Mouse (Mus musculus) lung, postnatal 25 days (tissue): ENCODE results near the gene Asphd1.
"Not testable (repeated sequence)": the region's sequence is repeated elsewhere in the genome, so short reads cannot be mapped to it uniquely, and the experiment has no call there.

Experiments used
- DNase-seq: peaks from one replicate; pipeline ENCODE4 v3.0.0; 2022; ENCODE audit warnings: low spot score

Asphd1 gene

DNA sequence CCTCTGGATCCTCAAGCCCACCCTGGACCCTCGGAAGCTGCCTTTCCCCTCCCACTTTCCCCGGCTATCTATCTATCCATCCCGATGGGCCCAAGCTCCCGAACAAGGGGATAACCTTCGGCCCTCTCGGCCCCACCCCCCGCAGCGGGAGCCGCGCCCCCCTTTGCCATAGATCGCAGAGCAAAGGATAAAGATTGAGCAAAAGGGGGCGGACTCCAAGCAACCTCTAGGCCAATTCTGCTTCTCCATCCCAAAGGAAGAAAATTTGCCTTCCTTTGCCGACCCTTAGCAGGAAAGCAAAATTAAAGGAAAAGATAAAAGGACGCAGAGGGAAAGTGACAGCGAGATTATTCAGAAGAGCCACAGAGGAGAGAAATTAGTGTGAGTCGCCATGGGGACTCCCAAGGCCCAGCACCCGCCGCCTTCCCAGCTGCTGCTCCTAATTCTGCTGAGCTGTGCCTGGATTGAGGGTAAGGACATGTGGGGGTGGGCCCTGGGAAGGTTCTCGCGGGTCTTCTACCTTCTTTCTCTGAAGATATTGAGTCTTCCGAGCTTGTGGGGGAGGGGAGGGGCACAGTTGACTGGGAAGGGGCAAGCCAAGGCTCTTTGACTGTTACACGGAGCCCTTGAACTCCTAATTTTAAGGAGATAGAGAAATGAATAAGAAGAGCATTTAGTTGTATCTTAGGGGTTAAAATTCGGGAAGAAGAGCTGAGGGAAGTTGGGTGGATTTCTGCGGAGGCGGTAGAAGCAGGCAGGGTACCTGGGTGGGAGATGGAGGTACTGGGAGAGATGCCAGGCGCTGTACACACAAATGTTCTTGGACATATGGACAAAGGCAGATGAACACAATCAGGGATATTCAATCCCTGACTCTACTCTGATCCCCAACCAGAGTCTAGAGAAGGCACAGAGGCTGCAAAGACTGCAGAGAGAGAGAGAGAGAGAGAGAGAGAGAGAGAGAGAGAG, 1.5 kb upstream of the Asphd1 start:
- no peak for DNase-seq

DNA sequence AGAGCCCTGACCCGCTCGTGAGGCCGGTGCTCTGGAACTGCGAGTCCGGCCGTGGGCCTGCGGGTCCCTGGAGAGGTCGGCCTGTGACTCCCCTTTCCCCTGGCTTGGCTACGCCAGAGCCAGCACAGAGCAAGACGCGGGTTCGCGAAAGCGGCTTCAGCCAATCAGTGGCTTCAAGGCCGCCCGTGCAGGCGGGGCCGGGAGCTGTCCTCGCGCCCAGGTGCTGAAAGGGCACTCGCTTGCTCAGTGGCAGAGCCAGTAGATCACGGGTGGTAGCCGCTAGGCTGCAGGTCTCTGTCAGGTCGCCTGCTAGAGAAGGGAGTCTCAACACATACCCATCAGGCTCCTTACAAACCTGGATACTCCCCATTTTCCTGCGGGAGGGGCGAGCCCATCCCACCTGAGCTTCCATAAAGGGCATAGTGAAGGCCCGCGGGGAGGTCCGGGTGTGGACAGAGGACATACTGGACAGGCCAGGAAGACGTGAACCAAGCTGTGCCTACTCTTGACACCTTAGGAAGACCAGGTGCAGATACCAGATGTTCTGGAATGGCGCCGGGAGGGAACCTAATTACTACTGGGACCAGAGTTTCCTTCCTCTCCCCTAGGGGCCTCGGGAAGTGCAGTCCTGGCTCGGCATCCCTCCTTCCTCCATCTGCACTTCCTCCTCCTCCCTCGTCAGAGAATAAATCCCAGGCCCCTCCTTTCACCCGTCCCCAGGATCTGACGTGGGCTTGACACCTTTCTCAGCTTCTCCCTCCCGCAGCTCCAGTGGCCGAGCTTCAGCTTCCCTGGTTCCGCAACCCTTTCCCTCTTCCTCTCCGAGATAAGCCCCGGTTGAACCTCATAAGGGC, 638 bp upstream of the Asphd1 start, which contains the start of gene Sez6l2:
TSS of gene Sez6l2 (plus strand) at position 771 of the 854 bp plus-strand sequence.
- DNase-seq = peak; percentile 83

DNA sequence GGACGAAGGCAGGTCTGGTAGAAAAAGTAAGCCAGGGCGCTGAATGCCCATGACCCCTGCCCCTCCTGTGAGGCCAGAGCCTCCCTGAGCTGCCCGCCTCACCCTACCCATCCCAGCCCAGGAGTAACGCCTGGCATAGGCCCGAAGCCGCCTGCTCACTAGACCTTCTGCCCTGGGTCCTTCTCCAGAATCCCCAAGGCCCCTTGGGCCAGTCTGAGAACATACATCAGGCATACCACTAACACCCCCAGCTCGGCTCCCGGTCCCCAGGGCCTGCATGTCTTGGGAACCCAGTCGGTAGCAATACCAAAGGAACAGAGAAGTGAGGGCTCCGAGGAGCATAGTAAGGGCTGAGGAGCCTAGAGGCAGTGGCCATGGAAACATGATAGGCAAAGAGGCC, 756 bp downstream of the Asphd1 start:
- no peak for DNase-seq

DNA sequence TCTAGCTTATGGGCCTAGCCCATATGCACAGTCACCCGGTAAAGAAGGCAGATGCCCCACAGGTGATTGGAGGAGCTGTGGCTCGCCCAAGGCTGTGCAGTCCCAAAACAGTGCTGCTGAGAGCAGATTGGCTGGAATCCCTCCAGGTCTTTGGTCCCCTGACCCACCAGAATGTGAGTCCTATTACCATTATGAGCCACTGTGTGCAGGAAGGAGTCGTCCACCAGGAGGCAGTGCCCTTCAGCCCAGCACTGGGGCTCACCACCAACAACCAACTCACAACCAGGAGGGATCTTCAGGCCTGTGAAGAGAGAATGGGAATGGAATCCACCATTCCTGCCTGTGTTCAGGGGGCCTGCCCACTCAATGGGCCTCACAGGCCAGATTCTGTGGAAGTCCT, 2.9 kb downstream of the Asphd1 start:
- DNase-seq = no peak

DNA sequence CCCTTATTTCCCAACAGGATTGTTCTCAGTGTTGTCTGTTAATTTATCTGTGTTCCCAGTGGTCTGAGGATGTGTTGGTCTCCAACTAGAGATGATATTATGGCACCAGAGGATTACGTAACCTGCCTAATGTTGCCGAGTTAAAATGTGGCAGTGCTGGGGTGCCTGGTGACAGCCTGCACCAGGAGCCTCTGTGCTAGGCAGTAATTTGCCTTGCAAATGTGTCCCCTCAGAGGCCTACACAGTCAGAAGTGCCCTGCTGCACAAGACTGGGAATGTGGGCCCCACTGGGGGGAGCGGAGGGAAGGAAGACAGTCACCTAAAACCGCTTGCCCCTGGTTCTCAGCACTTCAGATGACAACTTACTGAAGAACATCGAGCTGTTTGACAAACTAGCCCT, 7.6 kb downstream of the Asphd1 start:
- no peak for DNase-seq

DNA sequence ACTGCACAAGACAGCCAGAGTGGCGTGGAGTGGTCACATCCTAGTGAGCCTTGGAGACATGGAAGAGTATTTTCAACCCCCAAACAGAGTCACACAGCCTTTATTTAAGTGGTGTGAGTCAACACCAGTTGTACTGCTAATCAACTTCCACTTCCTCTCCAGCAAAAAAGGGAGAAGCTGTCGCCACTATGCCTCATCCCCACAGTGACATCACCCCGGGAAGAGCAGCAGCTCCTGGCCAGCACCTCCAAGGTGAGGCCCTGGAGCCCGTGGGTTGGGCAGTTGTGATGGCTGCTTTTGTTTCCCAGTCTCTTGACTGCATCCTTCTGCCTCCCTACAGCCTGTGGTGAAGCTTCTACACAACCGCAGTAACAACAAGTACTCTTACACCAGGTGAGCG, 8.2 kb downstream of the Asphd1 start:
- DNase-seq = no peak

DNA sequence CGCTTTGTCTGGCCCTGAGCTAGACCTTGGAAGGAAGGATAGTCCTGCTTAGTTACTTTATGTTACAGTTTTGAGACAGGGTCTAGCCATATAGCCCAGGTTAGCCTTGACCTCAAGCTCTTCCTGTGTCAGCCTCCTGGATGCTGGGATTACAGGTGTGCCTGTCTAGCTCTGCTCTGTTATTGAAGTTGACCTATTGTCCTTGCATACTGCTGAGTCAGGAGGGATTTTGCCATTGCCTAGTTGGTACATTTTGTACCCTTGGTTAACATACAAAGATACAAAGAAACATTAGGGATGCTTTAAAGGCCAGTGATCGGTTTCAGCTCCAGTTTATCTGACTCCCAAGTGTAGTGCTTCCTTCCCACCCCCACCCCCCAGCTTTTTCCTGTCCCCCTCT, 16.7 kb downstream of the Asphd1 start:
- no peak for DNase-seq

DNA sequence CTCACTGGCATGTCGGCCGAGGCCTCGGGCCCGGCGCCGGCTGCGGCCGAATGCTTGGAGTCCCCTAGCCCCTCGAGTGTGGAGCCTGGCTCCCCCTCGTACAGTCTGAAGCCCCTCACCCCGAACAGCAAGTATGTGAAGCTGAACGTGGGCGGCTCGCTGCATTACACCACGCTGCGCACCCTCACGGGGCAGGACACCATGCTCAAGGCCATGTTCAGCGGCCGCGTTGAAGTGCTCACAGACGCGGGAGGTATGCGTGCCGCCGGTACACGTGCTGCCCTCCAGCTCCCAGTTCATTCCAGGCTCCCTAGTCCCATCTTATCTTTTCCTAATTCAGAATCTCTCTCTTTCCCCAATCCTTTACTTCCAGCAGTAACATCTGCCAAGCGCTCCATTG, 20.3 kb downstream of the Asphd1 start:
- no peak for DNase-seq

DNA sequence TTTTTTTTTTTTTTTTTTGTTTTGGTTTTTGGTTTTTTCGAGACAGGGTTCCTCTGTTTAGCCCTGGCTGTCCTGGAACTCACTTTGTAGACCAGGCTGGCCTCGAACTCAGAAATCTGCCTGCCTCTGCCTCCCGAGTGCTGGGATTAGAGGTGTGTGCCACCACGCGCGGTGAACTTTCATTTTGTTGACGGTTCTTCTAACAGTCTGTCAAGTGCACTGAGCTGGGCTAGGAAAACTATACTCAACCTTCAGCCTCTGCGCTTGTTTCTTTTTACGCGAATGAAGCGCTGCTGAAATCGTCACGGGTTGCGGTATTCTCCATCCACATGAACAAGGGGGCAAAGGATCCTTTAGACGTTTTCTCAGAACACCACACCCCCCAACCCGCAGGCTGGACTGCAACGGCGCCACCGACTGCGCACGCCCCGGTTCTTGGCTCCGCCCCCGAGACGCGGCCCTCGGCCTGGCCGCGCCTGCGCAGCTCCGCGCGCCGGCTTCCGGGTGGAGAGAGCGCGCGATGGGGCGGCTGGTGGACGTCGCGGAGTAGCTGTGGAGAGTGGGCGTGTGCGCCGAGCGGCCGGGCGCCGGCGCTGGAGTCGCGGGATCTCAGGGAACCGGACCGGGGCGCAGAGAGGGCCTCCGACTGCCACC, 20.9 kb downstream of the Asphd1 start, which contains the start of gene Kctd13:
TSS of gene Kctd13 (plus strand) at position 496 of the 654 bp plus-strand sequence.
- peak; percentile 93 for DNase-seq

DNA sequence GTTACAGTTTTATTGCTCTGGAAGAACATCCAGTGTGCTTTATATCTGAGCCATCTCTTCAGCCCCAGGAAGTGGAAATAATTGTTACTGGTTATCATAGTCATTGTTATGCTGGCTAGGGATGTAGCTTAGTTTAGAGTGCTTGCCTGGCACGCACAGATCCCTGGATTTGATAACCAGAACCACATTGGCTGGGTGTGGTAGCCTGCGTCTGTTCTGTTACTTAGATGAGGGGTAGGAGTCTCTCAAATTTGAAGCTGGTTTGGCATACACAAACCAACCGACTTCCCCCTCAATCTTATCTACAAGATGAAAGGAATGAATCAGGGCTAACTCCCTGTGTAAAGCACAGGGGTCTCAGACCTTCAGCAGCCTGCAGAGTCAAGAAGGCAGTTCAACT, 23.1 kb downstream of the Asphd1 start:
- DNase-seq = no peak

DNA sequence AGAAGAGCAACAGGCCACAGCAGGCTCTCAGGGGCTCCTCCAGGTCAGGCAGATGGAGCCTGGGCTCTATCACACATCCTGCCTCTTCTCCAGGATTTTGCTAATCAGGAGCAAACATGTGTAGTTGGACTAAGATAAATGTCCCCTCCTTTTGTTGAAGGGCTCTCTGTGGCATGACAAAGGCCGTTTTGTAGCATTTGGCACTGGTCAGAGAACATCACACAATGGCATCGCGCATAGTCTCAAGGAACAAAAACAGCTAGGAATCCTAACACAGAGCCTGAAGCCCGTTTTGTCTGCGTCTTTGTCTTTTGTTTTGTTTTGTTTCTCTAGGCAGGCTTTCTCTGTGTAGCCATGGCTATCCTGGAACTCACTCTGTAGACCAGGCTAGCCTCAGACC, 25.4 kb downstream of the Asphd1 start:
- DNase-seq = no peak

DNA sequence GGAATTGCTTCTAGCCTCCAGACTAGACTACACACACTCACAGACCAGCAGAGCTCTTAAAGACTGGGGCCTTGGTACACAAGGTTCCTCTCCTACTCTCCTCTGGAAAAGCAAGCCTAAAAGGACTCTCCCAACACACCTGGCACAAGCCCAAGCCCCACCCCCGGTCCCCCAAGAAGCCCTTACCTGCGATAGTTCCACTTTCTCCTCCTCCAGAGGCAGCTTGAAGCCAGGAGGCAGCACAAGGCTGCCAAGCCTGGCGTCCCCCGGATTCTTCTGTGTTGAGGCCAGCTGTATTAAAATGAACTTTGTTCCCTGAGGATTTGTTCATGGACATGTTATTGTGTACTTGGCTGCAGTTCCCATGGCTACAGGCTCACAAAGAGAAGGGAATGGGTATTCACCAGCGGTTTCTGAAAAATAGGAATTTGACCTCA, 26.7 kb downstream of the Asphd1 start, which contains the start of gene Tmem219:
TSS of gene Tmem219 (minus strand) at position 294 of the 437 bp plus-strand sequence.
- DNase-seq = peak; percentile 77

DNA sequence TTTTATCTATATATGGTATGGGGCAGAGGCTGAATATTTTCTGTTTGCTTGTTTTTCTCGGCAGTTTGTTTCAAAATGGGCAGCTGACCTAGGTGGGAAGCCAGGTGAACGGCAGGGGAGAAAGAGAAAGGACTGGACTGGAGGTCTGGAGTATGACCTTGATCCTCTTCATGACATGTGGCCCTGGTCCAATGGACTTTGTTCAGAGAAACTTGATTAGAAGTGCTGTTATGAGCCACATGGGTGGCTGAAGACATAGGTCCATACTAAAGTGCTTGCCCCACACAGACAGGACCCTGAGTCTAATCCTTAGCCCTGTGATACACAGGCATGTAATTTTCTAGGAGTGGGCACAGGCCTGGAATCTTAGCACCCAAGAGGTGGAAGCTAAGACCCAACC, 27.8 kb downstream of the Asphd1 start:
- no peak for DNase-seq

DNA sequence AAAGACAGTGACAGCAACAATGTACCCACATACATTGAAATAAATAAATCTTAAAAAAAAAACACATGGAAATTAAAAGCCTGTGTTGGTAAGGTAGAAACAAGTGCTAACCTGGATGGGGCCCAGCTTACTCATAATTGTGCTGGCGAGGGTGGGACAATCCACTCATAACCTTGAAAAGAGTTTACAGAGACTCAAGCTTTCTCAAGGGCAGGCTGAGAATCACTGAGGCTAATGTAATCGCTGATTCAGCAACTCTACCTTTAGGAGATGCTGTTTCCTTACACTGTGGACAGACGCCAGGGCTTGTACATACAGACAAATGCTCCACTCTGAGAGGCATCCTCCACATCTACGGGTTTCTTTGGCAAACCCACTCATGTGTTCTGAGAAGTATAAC, 29.4 kb downstream of the Asphd1 start:
- no peak for DNase-seq

DNA sequence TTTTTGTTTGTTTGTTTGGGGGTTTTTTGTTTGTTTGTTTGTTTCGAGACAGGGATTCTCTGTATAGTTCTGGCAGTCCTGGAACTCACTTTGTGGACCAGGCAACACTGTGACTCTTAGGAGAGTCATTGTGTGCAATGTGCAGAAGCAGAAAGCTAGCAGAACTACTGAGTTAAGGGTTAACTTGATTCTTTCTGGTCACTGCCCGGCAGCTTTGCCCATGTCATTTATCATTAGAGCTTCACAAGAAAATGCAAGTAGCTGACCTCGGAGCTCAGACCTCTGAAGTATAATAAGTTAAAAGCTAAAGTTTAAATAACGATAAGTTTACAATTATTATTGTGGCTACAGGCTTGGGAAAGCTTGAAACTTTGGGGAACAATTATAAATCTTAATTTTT, 31.0 kb downstream of the Asphd1 start:
- DNase-seq = not testable (repeated sequence)

DNA sequence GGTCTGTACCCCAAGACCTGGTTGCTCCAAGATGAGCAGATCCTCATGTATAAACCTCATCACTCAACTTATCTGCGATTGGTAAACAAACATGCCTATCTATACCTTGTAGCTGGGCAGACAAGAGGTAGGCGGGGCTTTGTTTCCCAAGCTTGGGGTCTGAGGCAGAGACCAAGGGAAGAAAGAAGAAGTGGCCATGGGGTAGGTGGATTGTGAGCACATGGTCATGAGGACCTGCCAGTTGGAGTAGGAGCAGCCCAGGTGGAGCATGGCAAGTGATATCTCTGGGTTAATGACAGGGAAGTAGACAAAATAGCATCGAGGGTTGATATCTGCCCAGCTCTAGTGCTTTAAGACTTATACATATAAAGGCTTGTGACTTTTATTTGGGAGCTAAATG, 34.5 kb downstream of the Asphd1 start:
- no peak for DNase-seq

DNA sequence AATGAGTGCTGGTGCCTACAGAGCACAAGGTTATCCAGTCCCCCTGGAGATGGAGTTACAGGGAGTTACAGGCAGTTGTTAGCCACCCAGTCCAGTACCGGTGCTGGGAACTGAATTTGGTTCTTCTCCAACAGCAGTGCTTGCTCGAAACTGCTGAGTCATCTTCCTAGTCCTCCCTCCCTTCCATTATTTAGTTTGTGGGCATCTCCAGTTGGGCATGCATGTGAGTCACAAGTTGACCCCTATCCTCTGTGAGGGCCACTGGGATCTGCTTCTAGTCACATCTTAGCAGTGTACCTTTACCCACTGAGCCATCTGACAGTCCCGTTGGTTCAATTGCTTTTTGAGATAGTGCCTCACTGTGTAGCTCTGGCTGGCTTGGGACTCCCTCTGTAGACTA, 43.8 kb downstream of the Asphd1 start:
- no peak for DNase-seq

DNA sequence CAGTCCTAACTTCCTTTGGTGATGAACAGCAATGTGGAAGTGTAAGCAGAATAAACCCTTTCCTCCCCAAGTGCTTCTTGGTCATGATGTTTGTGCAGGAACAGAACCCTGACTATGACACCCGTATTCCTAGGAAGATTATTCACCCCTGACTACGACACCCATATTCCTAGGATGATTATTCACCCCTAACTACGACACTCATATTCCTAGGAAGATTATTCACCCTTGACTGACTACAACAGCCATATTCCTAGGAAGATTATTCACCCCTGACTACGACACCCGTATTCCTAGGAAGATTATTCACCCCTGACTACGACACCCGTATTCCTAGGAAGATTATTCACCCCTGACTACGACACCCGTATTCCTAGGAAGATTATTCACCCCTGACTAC, 49.6 kb downstream of the Asphd1 start:
- not testable (repeated sequence) for DNase-seq

DNA sequence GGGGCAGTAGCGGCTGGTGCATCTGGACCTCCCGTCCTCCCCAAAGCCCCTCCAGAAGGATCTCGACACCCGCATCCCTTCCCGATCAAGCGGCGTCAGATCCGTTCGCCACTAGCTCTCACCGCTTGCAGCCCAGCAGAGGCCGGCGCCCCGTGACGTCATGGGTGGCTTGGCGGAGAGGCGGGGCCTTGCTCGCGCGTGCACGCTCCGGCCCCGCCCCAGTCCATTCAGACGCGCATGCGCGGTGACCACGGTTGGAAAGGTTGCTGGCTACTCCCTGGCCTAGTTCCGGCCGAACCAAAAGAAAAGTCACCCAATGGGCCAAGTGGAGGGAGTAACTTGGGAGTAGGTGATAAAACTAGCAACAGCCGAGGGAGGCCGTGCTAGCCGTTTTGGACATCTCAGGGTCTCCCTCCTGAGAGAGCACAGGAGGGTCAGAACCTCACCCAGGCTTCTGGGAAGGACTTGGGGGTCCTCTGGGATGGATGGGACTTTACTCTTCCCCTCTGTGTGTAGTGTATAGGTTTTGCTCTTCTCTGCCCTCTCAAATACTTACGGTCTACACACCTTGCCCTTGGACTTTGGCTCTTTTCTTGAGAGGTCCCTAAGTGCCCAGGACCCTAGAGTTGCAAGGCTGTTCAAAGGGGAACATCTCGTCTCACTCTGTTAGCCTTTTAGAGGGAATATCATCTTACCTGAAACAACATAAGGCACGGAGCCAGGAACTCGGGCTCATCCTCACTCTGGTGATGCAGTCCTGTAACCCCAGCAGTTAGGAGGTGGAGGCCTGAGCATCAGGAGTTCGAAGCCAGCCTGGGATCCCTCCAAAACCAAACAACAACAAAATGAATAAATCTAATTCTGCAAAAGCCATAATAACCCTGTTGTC, 51.0 kb downstream of the Asphd1 start:
- DNase-seq = peak; percentile 96

DNA sequence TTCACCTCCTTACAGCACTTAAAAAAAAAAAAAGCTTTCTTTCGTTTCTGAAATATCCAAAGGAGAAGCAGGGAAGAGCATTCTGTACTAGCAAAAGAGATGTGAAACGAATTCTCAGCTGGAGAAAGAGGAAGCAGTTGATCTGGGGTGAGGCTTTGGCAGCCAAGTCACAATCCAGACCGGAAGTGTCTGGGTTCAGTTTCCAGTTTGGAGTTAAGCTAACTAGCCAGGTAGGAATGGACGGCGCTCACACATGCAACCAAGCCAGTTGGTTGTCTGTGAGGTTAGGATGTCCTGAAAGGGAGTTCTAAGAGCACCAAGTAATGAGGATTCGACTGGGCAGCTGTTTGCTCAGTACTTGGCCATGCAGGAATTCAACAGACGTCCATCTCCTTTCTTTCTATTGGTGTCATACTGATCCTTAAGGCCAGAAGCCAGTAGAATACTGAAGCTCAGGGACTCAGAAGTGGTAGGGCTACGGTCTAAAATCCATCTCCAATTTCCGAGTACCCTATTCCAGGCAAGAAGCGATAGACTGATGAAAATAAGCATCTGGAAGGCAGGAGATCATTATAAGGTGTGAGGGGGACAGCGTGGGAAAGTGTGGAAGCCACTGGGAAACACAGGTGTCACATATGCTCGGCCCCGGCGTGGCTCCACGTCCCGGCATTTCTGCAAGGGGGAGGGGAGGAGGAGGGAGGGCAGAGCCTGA, 51.8 kb downstream of the Asphd1 start:
- DNase-seq = peak; percentile 59
